Mouse (Mus musculus) heart, embryonic 16.5 days (tissue): ENCODE results near the gene Gm12216. TPM values are rescaled to one million over a fixed set of nuclear protein-coding genes. Genes with fewer than 3 reads are reported as not detected.

Source experiments
- ATAC-seq: fragments of 200-750 bp; cut with Nextera tagmentation; replicated peaks from 2 replicates; pipeline ENCODE4 v1.8.0; 2017; ENCODE audit warnings: moderate number of reproducible peaks; ENCODE audit not compliant: insufficient read depth, low FRiP score; ENCODE audit errors: extremely low read depth
- H3K27ac ChIP-seq: fragments of 300-500 bp; sonication (generic); 2 replicates; pipeline ENCODE4 v1.5.1; 2014; ENCODE audit warnings: mild to moderate bottlenecking, low read length, control low read depth, moderate library complexity
- H3K27me3 ChIP-seq: fragments of 300-500 bp; sonication (generic); 2 replicates; pipeline ENCODE4 v1.6.1; 2014; ENCODE audit warnings: low read length, mixed read lengths; ENCODE audit not compliant: control insufficient read depth, insufficient read depth
- H3K36me3 ChIP-seq: fragments of 300-500 bp; sonication (generic); 2 replicates; pipeline ENCODE4 v1.6.1; 2014; ENCODE audit not compliant: control insufficient read depth, insufficient read depth
- H3K4me1 ChIP-seq: fragments of 300-500 bp; sonication (generic); 2 replicates; pipeline ENCODE4 v1.6.1; 2014; ENCODE audit warnings: low read length, mixed read lengths; ENCODE audit not compliant: control insufficient read depth, insufficient read depth
- H3K4me2 ChIP-seq: fragments of 300-500 bp; sonication (generic); 2 replicates; pipeline ENCODE4 v1.6.1; 2014; ENCODE audit warnings: low read depth, mild to moderate bottlenecking, control low read depth, low read length
- H3K4me3 ChIP-seq: fragments of 300-500 bp; sonication (generic); 2 replicates; pipeline ENCODE4 v1.5.1; 2014; ENCODE audit warnings: mild to moderate bottlenecking, control low read depth, low read length
- H3K9ac ChIP-seq: fragments of 300-500 bp; sonication (generic); 2 replicates; pipeline ENCODE4 v1.6.1; 2014; ENCODE audit warnings: low read length, control low read depth
- H3K9me3 ChIP-seq: fragments of 300-500 bp; sonication (generic); replicated peaks from 2 replicates; pipeline ENCODE4 v1.6.1; 2016; ENCODE audit warnings: low read length; ENCODE audit not compliant: control insufficient read depth
- WGBS: fragments of 180-500 bp; shearing (Covaris S2); extraction: QIAGEN DNeasy Blood & Tissue Kit; methylation state at CpG from one replicate; pipeline ENCODE4 v1.1.7; 2014; 5-methylcytosine and 5-hydroxymethylcytosine counted together
- polyA plus RNA-seq: library from polyadenylated mRNA; unstranded; fragments of >200 nt; fragmentation: Nextera tagmentation; extraction: Ambion mirVana; gene quantifications from 2 replicates; pipeline ENCODE4 v1.2.1, GENCODE M21; 2015

Gm12216 gene
- polyA plus RNA-seq, 1 experiment from 2014 or later = 2.7 TPM

DNA sequence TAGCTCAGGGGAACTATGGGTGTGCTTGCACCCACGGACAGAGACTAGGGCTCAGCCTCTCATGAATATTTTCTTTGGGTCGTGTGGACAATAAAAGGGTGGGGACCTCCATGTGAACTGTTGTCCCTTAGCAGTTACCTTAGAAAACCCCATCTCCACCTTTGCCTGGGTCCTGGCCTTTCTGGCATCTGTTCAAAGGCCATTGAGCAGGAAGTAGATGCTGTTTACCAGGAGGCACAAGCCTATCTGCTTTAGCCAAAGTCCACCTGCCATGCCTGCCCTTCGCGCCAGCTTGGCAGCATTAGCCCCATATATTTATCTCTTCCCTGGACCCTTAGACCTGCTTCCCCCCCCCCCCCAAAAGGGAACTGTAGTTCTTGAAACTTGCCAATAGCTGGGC is 101.4 kb downstream of the Gm12216 start:
- H3K4me2 ChIP-seq = no peak overlapping the region
- no peak for ATAC-seq
- H3K9ac ChIP-seq = no peak overlapping the region
- H3K9me3 ChIP-seq = peaks cover 4% of the 10 kb centered on the region; the same call in 1 of the 2 replicates
- 84% methylated on average over 4 of the region's 4 CpGs for WGBS
- H3K4me1 ChIP-seq = peaks cover 25% of the 10 kb centered on the region
- no peaks in the 10 kb centered on the region for H3K27me3 ChIP-seq
- H3K36me3 ChIP-seq = no peaks in the 10 kb centered on the region
- H3K27ac ChIP-seq = no peak overlapping the region
- no peak overlapping the region for H3K4me3 ChIP-seq

DNA sequence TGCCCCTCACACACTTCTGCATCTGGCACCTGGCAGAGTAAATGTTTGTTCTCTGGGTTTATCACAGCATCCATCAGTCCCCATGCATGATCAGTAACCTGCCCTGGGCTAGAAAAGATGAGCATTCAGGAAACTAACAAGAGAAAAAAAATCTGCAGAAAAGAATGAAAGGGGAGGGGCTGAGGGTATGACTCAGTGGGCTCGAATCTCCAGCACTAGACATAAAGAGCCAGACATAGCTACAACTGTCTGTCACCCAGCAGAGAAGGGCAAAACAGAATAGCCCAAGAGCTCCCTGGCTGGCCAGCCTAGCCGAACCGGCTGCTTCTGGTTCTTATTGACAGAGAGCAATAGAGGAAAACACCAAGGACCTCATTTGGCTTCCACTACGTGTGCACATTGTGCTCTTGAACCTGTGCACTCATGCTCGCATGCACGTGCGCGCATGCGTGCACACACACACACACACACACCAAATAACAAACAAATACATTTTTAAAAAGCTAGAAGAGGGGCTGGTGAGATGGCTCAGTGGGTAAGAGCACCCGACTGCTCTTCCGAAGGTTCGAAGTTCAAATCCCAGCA is 104.0 kb downstream of the Gm12216 start:
- WGBS = 78% methylated on average over 12 of the region's 12 CpGs
- no peak overlapping the region for H3K9ac ChIP-seq
- H3K4me2 ChIP-seq = no peak overlapping the region
- H3K4me3 ChIP-seq = no peak overlapping the region
- H3K27ac ChIP-seq = no peak overlapping the region
- H3K9me3 ChIP-seq = peaks cover 4% of the 10 kb centered on the region; the same call in 1 of the 2 replicates
- H3K4me1 ChIP-seq = peaks cover 9% of the 10 kb centered on the region
- 0 out of 2 replicates have a peak, but pooled peaks have one; percentile 15 for ATAC-seq
- H3K36me3 ChIP-seq = no peaks in the 10 kb centered on the region
- no peaks in the 10 kb centered on the region for H3K27me3 ChIP-seq

DNA sequence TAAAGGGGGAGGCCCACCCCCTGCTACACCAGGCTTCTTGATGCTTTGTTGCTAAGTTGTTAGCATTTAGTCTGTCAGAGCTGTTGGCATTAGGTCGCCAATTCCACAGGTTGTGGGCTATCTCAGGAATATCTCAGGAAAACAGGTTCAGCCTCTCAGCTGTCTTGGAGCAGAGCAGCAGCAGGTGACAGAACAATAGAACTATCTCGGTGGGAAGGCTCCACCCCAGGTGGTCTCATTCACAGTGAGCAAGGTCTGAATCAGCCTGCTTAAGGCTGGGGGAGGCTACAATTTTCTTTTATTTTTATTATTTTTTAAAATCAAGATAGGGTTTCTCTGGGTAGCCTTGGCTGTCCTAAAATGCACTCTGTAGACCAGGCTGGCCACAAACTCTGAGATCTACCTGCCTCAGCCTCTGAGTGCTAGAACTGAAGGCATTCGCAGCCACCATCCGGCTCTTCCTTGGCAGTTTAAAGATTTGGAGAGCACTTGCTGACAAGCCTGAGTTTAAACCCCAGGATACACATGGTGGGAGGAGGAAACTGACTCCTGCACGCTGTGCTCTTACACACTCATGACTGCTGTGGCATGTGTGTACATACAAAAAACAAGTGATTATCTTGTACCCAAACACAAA is 109.2 kb downstream of the Gm12216 start:
- no peaks in the 10 kb centered on the region for H3K27me3 ChIP-seq
- H3K27ac ChIP-seq = no peak overlapping the region
- no peaks in the 10 kb centered on the region for H3K4me1 ChIP-seq
- no peaks in the 10 kb centered on the region for H3K36me3 ChIP-seq
- no peak for ATAC-seq
- H3K9ac ChIP-seq = no peak overlapping the region
- 51% methylated on average over 5 of the region's 5 CpGs for WGBS
- H3K4me2 ChIP-seq = no peak overlapping the region
- H3K9me3 ChIP-seq = peaks cover 4% of the 10 kb centered on the region; the same call in 1 of the 2 replicates
- H3K4me3 ChIP-seq = no peak overlapping the region

DNA sequence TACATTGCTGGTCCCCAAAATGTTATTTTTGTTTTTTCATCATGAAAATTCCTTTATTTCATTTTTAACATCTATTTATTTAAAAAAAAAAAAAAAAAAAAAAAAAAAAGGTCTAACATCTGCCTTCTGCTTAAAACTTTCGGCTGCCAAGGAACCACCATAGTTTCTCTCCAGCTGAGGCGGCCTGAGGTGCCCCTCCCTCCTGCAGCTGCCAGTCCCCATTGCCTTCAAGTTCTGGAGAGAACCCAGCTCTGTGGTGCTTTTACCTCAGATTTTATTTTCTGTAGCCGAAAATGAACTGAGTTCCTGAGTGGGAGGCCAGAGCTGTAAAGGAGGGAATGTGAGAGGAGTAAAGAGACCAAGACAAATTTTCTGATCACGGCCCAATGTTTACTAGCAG is 109.8 kb downstream of the Gm12216 start:
- Histone ChIP-seq H3K4me3 (no peak overlapping the region), H3K4me1 (no peaks in the 10 kb centered on the region), H3K9me3 (peaks cover 4% of the 10 kb centered on the region; the same call in 1 of the 2 replicates), H3K27ac (no peak overlapping the region), H3K4me2 (no peak overlapping the region), H3K27me3 (no peaks in the 10 kb centered on the region), H3K9ac (no peak overlapping the region), H3K36me3 (no peaks in the 10 kb centered on the region)
- WGBS = 78% methylated on average over 4 of the region's 4 CpGs
- ATAC-seq = no peak

DNA sequence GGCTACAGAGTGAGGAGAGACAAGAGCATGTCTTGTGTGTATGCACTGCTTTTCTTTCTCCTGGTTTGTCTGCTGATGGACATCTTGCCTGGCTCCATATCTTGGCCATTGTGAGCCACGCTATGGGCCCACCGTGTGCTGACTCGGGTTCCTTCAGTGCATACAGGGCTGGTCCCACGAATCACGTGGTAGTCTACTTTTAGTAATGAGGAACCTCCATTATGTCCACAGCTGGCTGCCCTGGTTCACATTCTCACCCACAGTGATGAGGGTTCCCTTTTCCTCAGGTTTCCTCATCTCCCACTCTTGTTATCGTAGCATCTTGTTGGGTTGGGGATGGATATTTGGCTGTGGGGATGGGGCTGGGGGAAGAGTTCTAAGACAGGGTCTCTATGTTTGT is 110.4 kb downstream of the Gm12216 start:
- no peak overlapping the region for H3K9ac ChIP-seq
- H3K27ac ChIP-seq = no peak overlapping the region
- H3K36me3 ChIP-seq = no peaks in the 10 kb centered on the region
- H3K4me3 ChIP-seq = no peak overlapping the region
- H3K4me2 ChIP-seq = no peak overlapping the region
- no peak for ATAC-seq
- 79% methylated on average over 6 of the region's 6 CpGs for WGBS
- H3K4me1 ChIP-seq = no peaks in the 10 kb centered on the region
- peaks cover 4% of the 10 kb centered on the region; the same call in 1 of the 2 replicates for H3K9me3 ChIP-seq
- H3K27me3 ChIP-seq = no peaks in the 10 kb centered on the region

DNA sequence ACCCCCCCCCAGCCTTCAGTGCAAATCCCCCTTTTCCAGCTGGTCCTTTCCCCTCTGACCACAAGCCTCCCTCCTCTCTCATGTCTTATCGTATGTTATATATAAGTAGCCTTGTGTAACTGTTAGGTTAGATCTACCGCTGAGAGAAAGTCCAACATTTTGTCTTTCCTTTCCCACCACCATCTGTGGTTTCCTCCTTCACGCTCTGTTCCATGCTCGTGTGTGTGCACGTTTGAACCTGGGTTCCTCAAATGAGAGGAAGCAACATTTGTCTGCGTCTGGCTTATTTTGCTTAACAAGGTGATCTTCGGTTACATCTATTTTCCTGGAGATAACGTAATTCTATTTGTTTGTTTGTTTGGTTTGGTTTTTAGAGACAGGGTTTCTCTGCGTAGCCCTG is 111.1 kb downstream of the Gm12216 start:
- ATAC-seq = no peak
- WGBS = 81% methylated on average over 9 of the region's 9 CpGs

DNA sequence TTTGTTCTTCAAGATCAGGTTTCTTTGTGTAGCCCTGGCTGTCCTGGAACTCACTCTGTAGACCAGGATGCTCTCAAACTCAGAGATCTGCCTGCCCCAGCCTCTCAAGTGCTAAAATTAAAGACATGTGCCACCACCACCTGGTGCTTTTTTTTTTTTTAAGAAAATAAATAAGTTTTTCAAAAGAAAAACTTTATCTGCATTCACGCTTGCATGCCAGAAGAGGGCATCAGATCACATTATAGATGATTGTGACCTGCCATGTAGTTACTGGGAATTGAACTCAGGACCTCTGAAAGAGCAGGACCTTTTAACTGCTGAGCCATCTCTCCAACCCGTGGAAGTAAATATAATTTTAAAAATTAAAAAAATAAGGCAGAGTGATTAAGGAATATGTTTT is 113.8 kb downstream of the Gm12216 start:
- Histone ChIP-seq H3K27me3 (no peaks in the 10 kb centered on the region), H3K4me3 (no peak overlapping the region), H3K4me1 (no peaks in the 10 kb centered on the region), H3K36me3 (no peaks in the 10 kb centered on the region), H3K9me3 (no peaks in the 10 kb centered on the region), H3K4me2 (no peak overlapping the region), H3K9ac (no peak overlapping the region), H3K27ac (no peak overlapping the region)
- 82% methylated on average over 2 of the region's 2 CpGs for WGBS
- ATAC-seq = no peak

More for the DNA sequence above, 111.1 kb downstream of the Gm12216 start:
- Histone ChIP-seq H3K36me3 (no peaks in the 10 kb centered on the region), H3K27me3 (no peaks in the 10 kb centered on the region), H3K9me3 (peaks cover 1% of the 10 kb centered on the region; the same call in 1 of the 2 replicates), H3K4me2 (no peak overlapping the region), H3K27ac (no peak overlapping the region), H3K4me1 (no peaks in the 10 kb centered on the region), H3K9ac (no peak overlapping the region), H3K4me3 (no peak overlapping the region)

DNA sequence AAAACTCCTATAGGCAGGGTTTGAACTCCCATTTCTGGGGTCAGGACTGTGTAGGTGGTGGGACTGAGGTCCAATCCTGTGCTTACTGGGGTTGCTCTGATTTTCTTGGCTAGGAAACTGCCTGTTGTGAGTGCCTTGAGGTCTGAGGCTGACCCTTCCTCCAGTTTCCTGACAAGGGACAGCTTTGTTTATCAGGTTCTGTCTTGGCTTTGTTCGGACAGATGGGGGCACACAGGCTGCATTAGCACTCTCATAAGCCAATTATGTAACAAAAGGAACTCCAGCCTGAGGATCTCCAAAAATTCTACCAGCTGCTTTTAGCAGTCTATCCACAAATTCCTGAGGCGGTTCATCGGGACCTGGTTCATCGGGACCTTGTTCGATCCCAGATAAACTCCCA is 116.7 kb downstream of the Gm12216 start:
- H3K27me3 ChIP-seq = no peaks in the 10 kb centered on the region
- no peaks in the 10 kb centered on the region for H3K9me3 ChIP-seq
- WGBS = 22% methylated on average over 5 of the region's 5 CpGs
- no peak overlapping the region for H3K27ac ChIP-seq
- H3K9ac ChIP-seq = no peak overlapping the region
- ATAC-seq = no peak
- H3K4me1 ChIP-seq = no peaks in the 10 kb centered on the region
- no peak overlapping the region for H3K4me2 ChIP-seq
- no peak overlapping the region for H3K4me3 ChIP-seq
- H3K36me3 ChIP-seq = no peaks in the 10 kb centered on the region

DNA sequence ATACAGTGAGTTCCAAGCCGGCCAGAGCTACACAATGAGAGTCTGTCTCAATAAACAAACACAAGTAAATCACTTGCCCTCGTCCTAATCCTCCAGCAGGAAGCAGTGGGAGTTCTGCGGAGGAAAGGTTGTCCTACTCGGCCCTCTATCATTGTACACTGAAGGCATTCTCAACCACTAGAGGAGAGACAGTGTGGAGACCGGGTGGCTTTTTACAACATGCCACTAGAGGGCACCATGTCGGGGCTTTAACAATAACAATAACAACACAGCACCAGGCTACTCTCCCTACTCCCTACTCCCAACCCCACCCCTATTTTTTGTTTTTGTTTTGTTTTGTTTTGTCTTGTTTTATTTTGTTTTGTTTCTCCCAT is 121.5 kb downstream of the Gm12216 start:
- no peak overlapping the region for H3K4me2 ChIP-seq
- no peaks in the 10 kb centered on the region for H3K27me3 ChIP-seq
- no peak overlapping the region for H3K9ac ChIP-seq
- H3K4me3 ChIP-seq = no peak overlapping the region
- no peaks in the 10 kb centered on the region for H3K9me3 ChIP-seq
- ATAC-seq = peak; percentile 55; the same call in 1 of the 2 replicates
- H3K4me1 ChIP-seq = no peaks in the 10 kb centered on the region
- no peak overlapping the region for H3K27ac ChIP-seq
- WGBS = 33% methylated on average over 6 of the region's 6 CpGs
- no peaks in the 10 kb centered on the region for H3K36me3 ChIP-seq
